In the genomic region with DNA sequence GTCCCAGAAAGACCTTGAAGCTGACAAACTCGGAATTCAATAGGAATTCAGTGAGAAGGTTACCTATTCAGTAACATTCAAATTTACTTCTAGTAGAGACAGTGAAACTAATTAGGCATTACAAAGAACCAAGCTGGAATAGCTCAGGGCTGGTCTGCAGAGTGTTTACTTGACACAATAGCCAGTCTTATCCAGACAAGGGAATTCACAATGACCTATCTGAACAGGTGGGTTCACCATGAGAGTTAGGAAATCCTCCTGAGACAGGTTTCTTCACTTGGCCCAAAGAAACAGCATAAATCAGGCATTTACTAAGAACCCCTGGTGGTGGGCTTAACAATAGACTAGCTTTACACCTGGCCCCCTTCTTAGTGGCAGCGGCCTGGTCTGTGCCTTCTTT, we compare ENCODE assay signal across 33 mouse cellular contexts. TPM values are rescaled to one million over a fixed set of nuclear protein-coding genes. Genes with fewer than 3 reads are reported as not detected.
"Had no signal": no experiment of that assay in that cellular context is flagged by ENCODE, and none has a peak within 500 bp of the region (broad histone marks: within the 10 kb centered on the region; RNA-seq: fewer than 3 reads in every experiment).

No protein-coding gene starts in this region.

RNA-seq across cellular contexts. Expression of a gene that starts 12.5 kb away (rescaled TPM):
- total RNA-seq: left cerebral cortex, postnatal 10 days; left cerebral cortex, postnatal 4 days; megakaryocyte progenitor cell, adult 5-6 weeks; megakaryocyte, adult 5-6 weeks; megakaryocyte-erythroid progenitor cell, adult 5-6 weeks; midbrain, postnatal 0 days; monocyte, adult 5-6 weeks had no signal
- polyA plus RNA-seq: limb, embryonic 10.5 days; limb, embryonic 11.5 days; limb, embryonic 12.5 days; limb, embryonic 13.5 days; macrophage; midbrain, embryonic 10.5 days; midbrain, embryonic 11.5 days; midbrain, embryonic 12.5 days; midbrain, embryonic 13.5 days; midbrain, embryonic 14.5 days; midbrain, embryonic 15.5 days; midbrain, embryonic 16.5 days; midbrain, postnatal 0 days; neural tube, embryonic 12.5 days had no signal

RNA-seq across cellular contexts. Expression of a gene that starts 29.0 kb away (rescaled TPM):
- total RNA-seq: megakaryocyte progenitor cell, adult 5-6 weeks; megakaryocyte, adult 5-6 weeks; megakaryocyte-erythroid progenitor cell, adult 5-6 weeks had no signal
- polyA plus RNA-seq: limb, embryonic 11.5 days; liver, embryonic 11.5 days; liver, embryonic 12.5 days; liver, embryonic 15.5 days; liver, embryonic 16.5 days; lung, embryonic 14.5 days; lung, postnatal 0 days; macrophage; midbrain, embryonic 11.5 days; myocyte; neural tube, embryonic 11.5 days had no signal

RNA-seq across cellular contexts. Expression of a gene that starts 47.4 kb away (rescaled TPM):
- total RNA-seq: left cerebral cortex, postnatal 10 days; left cerebral cortex, postnatal 14 days; left cerebral cortex, postnatal 25 days; left cerebral cortex, postnatal 36 days; left cerebral cortex, postnatal 4 days; megakaryocyte progenitor cell, adult 5-6 weeks; megakaryocyte, adult 5-6 weeks; megakaryocyte-erythroid progenitor cell, adult 5-6 weeks; midbrain, postnatal 0 days; monocyte, adult 5-6 weeks had no signal
- polyA plus RNA-seq: limb, embryonic 10.5 days; limb, embryonic 11.5 days; limb, embryonic 12.5 days; limb, embryonic 13.5 days; limb, embryonic 15.5 days; liver, embryonic 11.5 days; liver, embryonic 12.5 days; lung, embryonic 14.5 days; lung, embryonic 16.5 days; macrophage; midbrain, embryonic 10.5 days; midbrain, embryonic 11.5 days; midbrain, embryonic 12.5 days; midbrain, embryonic 13.5 days; midbrain, embryonic 14.5 days; midbrain, embryonic 15.5 days; midbrain, embryonic 16.5 days; midbrain, postnatal 0 days; myocyte; neural tube, embryonic 11.5 days; neural tube, embryonic 12.5 days had no signal
